Mouse (Mus musculus): ENCODE data around the gene Atp13a1. TPM values are rescaled to one million over a fixed set of nuclear protein-coding genes. Genes with fewer than 3 reads are reported as not detected.

Gene Atp13a1
- 43.7 and 45.4 TPM in 2 replicates for polyA plus RNA-seq (2015; fragmentation: Nextera tagmentation; extraction: Ambion mirVana)

- Histone ChIP-seq H3K4me3 (peak within 1 kb of the TSS; percentile 100), H3K4me2 (peak within 1 kb of the TSS; percentile 92), H3K27ac (replicated peaks) (peak within 1 kb of the TSS; percentile 86), H3K9ac (peak within 1 kb of the TSS; percentile 98), H3K4me1 (replicated peaks) (peaks cover 31% of the 10 kb centered on the region), H3K9me3 (no peaks in the 10 kb centered on the region), H3K36me3 (peaks cover 27% of the 10 kb centered on the region), H3K27me3 (no peaks in the 10 kb centered on the region)
- under 1% methylated on average over 38 of the region's 38 CpGs for WGBS
- peak; percentile 97 for ATAC-seq (ENCODE audit: low read depth)
Observed at GRCm38 (mm10) chr8:69790773-69791367, at the start of gene Atp13a1, which contains the start of gene Zfp866. Atp13a1 (plus strand) TSS chr8:69791163. Zfp866 (minus strand) TSS chr8:69791178.

GRCm38 (mm10) chr8:69741231-69741630 lies 49.7 kb upstream of the Atp13a1 start:
- ATAC-seq (ENCODE audit: low read depth): no peak
- Histone ChIP-seq H3K9ac (no peak overlapping the region), H3K4me3 (no peak overlapping the region), H3K27me3 (no peaks in the 10 kb centered on the region), H3K9me3 (no peaks in the 10 kb centered on the region), H3K36me3 (peaks cover 27% of the 10 kb centered on the region), H3K4me2 (no peak overlapping the region), H3K4me1 (replicated peaks) (no peaks in the 10 kb centered on the region), H3K27ac (replicated peaks) (no peak overlapping the region)
- WGBS: 80% methylated on average over 2 of the region's 2 CpGs

GRCm38 (mm10) chr8:69749544-69750454 lies 41.2 kb upstream of the Atp13a1 start, which contains the start of gene Zfp963:
Zfp963 (minus strand) TSS chr8:69749970.
- ATAC-seq (ENCODE audit: low read depth): peak; percentile 99

DNA sequence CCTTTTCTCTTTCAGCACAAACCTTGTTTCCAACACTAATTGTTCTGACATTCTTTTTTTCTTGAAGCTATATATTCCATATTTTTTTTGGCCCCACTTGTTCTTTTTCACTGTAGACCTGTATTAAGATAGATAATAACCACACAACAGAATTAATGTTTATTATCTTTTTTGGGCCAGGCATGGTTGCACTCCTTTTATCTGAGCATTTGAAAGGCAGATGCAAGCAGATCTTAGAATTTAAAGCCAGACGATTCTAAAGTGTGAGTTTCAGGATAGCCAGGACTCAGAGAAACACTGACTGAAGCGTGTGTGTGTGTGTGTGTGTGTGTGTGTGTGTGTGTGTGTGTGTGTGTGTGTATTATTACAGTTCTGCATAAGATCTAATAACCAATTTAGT lies 38.5 kb upstream of the Atp13a1 start:
- H3K27me3 ChIP-seq: no peaks in the 10 kb centered on the region
- 97% methylated on average over 2 of the region's 2 CpGs for WGBS
- no peak overlapping the region for H3K27ac ChIP-seq (replicated peaks)
- H3K36me3 ChIP-seq: peaks cover 13% of the 10 kb centered on the region
- peaks cover 18% of the 10 kb centered on the region for H3K4me1 ChIP-seq (replicated peaks)
- no peak overlapping the region for H3K9ac ChIP-seq
- H3K4me2 ChIP-seq: no peak overlapping the region
- no peaks in the 10 kb centered on the region for H3K9me3 ChIP-seq
- no peak for ATAC-seq (ENCODE audit: low read depth)
- H3K4me3 ChIP-seq: no peak overlapping the region

More at GRCm38 (mm10) chr8:69749544-69750454, 41.2 kb upstream of the Atp13a1 start, which contains the start of gene Zfp963:
- Histone ChIP-seq H3K4me2 (peak within 1 kb of the TSS; percentile 60), H3K27me3 (no peaks in the 10 kb centered on the region), H3K27ac (replicated peaks) (peak within 1 kb of the TSS; percentile 99), H3K4me1 (replicated peaks) (peaks cover 18% of the 10 kb centered on the region), H3K9ac (peak within 1 kb of the TSS; percentile 93), H3K9me3 (no peaks in the 10 kb centered on the region), H3K36me3 (no peaks in the 10 kb centered on the region), H3K4me3 (peak within 1 kb of the TSS; percentile 71)
- WGBS: 4% methylated on average over 48 of the region's 48 CpGs

DNA sequence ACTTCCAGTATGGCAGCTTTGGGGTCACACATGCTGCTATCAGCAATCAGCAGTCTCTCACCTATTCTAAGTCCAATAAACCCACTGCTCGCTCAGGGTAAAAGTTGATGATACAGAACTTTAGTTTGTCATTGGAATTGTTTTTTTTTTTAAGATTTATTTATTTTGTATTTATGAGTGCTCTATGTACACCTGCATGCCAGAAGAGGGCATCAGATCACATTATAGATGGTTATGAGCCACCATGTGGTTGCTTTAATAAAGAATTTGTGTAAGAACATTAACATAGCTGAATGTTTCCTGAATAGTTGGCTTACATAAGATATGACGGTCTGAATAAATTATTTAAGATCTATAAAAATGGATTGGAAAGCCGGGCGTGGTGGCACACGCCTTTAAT lies 32.6 kb upstream of the Atp13a1 start:
- Histone ChIP-seq H3K27ac (replicated peaks) (no peak overlapping the region), H3K9ac (no peak overlapping the region), H3K4me3 (no peak overlapping the region), H3K4me2 (no peak overlapping the region), H3K27me3 (no peaks in the 10 kb centered on the region), H3K9me3 (no peaks in the 10 kb centered on the region), H3K4me1 (replicated peaks) (no peaks in the 10 kb centered on the region), H3K36me3 (peaks cover 53% of the 10 kb centered on the region)
- no peak for ATAC-seq (ENCODE audit: low read depth)
- WGBS: 95% methylated on average over 5 of the region's 5 CpGs

- Histone ChIP-seq H3K27ac (replicated peaks) (no peak overlapping the region), H3K27me3 (no peaks in the 10 kb centered on the region), H3K4me1 (replicated peaks) (no peaks in the 10 kb centered on the region), H3K4me2 (no peak overlapping the region), H3K9me3 (peaks cover 11% of the 10 kb centered on the region), H3K9ac (no peak overlapping the region), H3K4me3 (no peak overlapping the region), H3K36me3 (peaks cover 77% of the 10 kb centered on the region)
- ATAC-seq (ENCODE audit: low read depth): no peak
- WGBS: 88% methylated on average over 4 of the region's 4 CpGs
Observed at GRCm38 (mm10) chr8:69761814-69762445, 29.0 kb upstream of the Atp13a1 start.

DNA sequence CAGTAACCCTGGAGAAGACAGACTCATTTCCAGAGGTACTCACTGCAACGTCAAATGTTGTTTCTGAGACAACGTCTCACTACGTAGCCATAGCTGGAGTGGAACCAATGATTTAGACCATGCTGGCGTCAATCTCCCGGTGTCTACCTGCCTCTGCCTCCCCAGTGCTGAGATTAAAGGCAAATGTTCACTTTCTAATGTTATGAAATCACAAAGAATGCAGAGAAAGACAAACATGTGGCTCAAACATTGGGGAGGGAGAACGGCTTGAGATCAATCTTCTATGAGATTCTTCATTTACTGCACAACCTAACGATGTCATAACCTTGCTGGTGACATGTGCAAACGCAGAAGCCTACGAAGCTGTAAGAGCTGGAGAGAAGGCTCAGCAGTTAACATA lies 19.7 kb upstream of the Atp13a1 start:
- peaks cover 36% of the 10 kb centered on the region for H3K36me3 ChIP-seq
- peaks cover 35% of the 10 kb centered on the region for H3K4me1 ChIP-seq (replicated peaks)
- no peak for ATAC-seq (ENCODE audit: low read depth)
- H3K9me3 ChIP-seq: peaks cover 4% of the 10 kb centered on the region
- H3K27ac ChIP-seq (replicated peaks): no peak overlapping the region
- no peak overlapping the region for H3K4me3 ChIP-seq
- no peak overlapping the region for H3K4me2 ChIP-seq
- WGBS: 89% methylated on average over 9 of the region's 9 CpGs
- H3K9ac ChIP-seq: no peak overlapping the region
- no peaks in the 10 kb centered on the region for H3K27me3 ChIP-seq

DNA sequence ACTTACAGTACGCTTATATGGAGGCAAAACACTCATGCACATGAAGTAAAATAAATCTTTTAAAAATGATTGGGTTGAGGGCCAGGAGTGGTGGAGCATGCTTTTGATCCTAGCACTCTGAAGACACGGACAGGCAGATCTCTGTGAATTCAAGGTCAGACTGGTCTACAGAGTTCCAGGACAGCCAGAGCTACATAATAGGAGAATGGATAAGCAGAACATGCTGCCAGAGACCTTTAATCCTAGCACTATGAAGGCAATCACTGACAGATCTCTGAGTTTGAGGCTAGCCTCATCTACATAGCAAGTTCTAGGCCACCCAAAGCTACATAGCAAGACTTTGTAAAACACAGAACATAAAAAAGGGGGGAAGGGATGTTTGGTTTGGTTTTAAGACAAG lies 18.9 kb upstream of the Atp13a1 start:
- no peaks in the 10 kb centered on the region for H3K27me3 ChIP-seq
- H3K4me3 ChIP-seq: no peak overlapping the region
- WGBS: 89% methylated on average over 2 of the region's 2 CpGs
- H3K36me3 ChIP-seq: peaks cover 27% of the 10 kb centered on the region
- ATAC-seq (ENCODE audit: low read depth): no peak
- H3K9ac ChIP-seq: peak overlapping the region; percentile 31; the same call in 1 of the 2 replicates
- no peaks in the 10 kb centered on the region for H3K9me3 ChIP-seq
- H3K4me2 ChIP-seq: peak overlapping the region; percentile 15
- no peak overlapping the region for H3K27ac ChIP-seq (replicated peaks)
- peaks cover 35% of the 10 kb centered on the region for H3K4me1 ChIP-seq (replicated peaks)

DNA sequence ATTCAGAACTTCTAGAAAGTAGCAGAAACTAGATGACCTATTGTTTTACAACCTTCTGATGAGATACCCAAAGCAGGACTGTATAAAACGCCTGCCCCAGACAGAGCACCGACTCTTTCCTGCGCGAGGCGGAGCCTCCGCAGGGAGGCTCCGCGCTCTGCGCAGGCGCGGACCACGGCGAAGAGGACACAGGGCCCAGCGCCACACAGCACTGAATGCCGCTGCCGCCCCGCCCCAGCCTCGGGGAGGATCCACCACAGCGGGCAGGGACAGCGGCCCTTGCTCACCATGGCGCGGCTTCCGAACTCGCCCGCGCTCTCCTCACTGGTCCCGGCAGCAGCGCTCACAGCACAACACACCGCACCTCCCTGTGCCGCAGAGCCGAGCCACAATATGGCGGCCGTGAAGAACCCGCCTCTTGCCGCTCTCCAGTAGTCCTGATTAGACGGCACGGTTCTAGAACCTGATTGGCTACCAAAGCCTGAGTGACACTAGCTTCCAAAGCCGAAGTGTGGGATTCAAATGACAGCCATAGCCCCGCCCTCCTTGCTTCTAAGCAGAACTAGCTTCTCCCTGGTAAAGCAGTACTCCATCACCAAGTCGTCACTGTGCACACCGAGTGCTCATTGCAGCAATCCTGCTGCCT lies 16.3 kb upstream of the Atp13a1 start, which contains the start of gene Gm20422:
Gene Gm20422 (minus strand): TSS at position 384 of the 646 bp plus-strand sequence.
- H3K27me3 ChIP-seq: no peaks in the 10 kb centered on the region
- peak within 1 kb of the TSS; percentile 99 for H3K27ac ChIP-seq (replicated peaks)
- under 1% methylated on average over 41 of the region's 41 CpGs for WGBS
- peak within 1 kb of the TSS; percentile 78 for H3K4me2 ChIP-seq
- ATAC-seq (ENCODE audit: low read depth): peak; percentile 99
- peaks cover 35% of the 10 kb centered on the region for H3K4me1 ChIP-seq (replicated peaks)
- peak within 1 kb of the TSS; percentile 72 for H3K4me3 ChIP-seq
- no peaks in the 10 kb centered on the region for H3K9me3 ChIP-seq
- H3K36me3 ChIP-seq: peaks cover 2% of the 10 kb centered on the region; the same call in 1 of the 2 replicates
- peak within 1 kb of the TSS; percentile 91 for H3K9ac ChIP-seq

- peak overlapping the region; percentile 56; the same call in 1 of the 2 replicates for H3K9ac ChIP-seq
- peak; percentile 38; the same call in 1 of the 2 replicates for ATAC-seq (ENCODE audit: low read depth)
- 58% methylated on average over 2 of the region's 2 CpGs for WGBS
Observed at GRCm38 (mm10) chr8:69775149-69775534, 15.8 kb upstream of the Atp13a1 start.

GRCm38 (mm10) chr8:69777111-69777510 lies 13.9 kb upstream of the Atp13a1 start:
- ATAC-seq (ENCODE audit: low read depth): no peak
- Histone ChIP-seq H3K27ac (replicated peaks) (no peak overlapping the region), H3K9me3 (no peaks in the 10 kb centered on the region), H3K27me3 (no peaks in the 10 kb centered on the region), H3K4me3 (no peak overlapping the region), H3K4me1 (replicated peaks) (peaks cover 24% of the 10 kb centered on the region), H3K4me2 (no peak overlapping the region), H3K9ac (no peak overlapping the region), H3K36me3 (no peaks in the 10 kb centered on the region)
- 71% methylated on average over 10 of the region's 12 CpGs for WGBS

More at GRCm38 (mm10) chr8:69775149-69775534, 15.8 kb upstream of the Atp13a1 start:
- Histone ChIP-seq H3K4me1 (replicated peaks) (peaks cover 35% of the 10 kb centered on the region), H3K4me2 (peak overlapping the region; percentile 47), H3K27me3 (no peaks in the 10 kb centered on the region), H3K4me3 (peak overlapping the region; percentile 72), H3K36me3 (no peaks in the 10 kb centered on the region), H3K27ac (replicated peaks) (peak overlapping the region; percentile 99), H3K9me3 (no peaks in the 10 kb centered on the region)
